Mouse (Mus musculus) heart, postnatal 14 days (tissue): Measurements from ENCODE around the gene Arsg. TPM values are rescaled to one million over a fixed set of nuclear protein-coding genes. Genes with fewer than 3 reads are reported as not detected.

Experiments used
- DNase-seq, 2 experiments: peaks; one replicate each; pipeline ENCODE4 v3.0.0; 2021 to 2022
- intact Hi-C: fragments of 180-260 bp; cut with DNase I; formaldehyde crosslinking; loops from one replicate; pipeline ENCODE4 v1.15.1; 2025
- long read RNA-seq, 2 experiments: library from polyadenylated mRNA; stranded (forward); transcript quantifications; one replicate each; pipeline ENCODE4 v2.0.0; 2021
- total RNA-seq, 2 experiments: library from RNA; stranded (reverse); gene quantifications; 2 replicates each; pipeline ENCODE4 v1.2.3; 2021

The Arsg gene
- total RNA-seq = 1 to 10 TPM; 2.7 to 2.8 TPM
- long read RNA-seq, experiment 1, partial matches to known transcripts = 0 of 5 reads
- long read RNA-seq, experiment 1, other reads (novel, unspliced or antisense) = 5 of 5 reads
- long read RNA-seq, experiment 2, partial matches to known transcripts = 0 of 4 reads
- long read RNA-seq, experiment 2, other reads (novel, unspliced or antisense) = 4 of 4 reads

GRCm38 (mm10) chr11:109473171-109474085 is at the start of gene Arsg, which contains the start of gene Slc16a6:
Arsg (plus strand) TSS chr11:109473374.
Slc16a6 (minus strand) TSS chr11:109473598.
- intact Hi-C loops = loop anchor here (5.0 kb wide), 1 partner anchor 89 kb away; no protein-coding TSS in a partner anchor
- DNase-seq = peak; percentile 76 to 85

- DNase-seq = peak; percentile 99
- intact Hi-C loops = loop anchor here (1.0 kb wide), 2 partner anchors 62 to 94 kb away; no protein-coding TSS in a partner anchor
These were observed 47.5 kb upstream of the Arsg start, which contains the start of gene Amz2 for GRCm38 (mm10) chr11:109425392-109426271. Amz2 (plus strand) TSS chr11:109425946.

- no peak for DNase-seq
- intact Hi-C loops = no loop called here
These were observed 46.9 kb upstream of the Arsg start for GRCm38 (mm10) chr11:109426272-109426586.

GRCm38 (mm10) chr11:109427353-109427752 is 45.8 kb upstream of the Arsg start:
- intact Hi-C loops = no loop called here
- no peak for DNase-seq

- DNase-seq = no peak
These were observed 38.9 kb upstream of the Arsg start for GRCm38 (mm10) chr11:109434233-109434798.

GRCm38 (mm10) chr11:109436889-109437288 is 36.3 kb upstream of the Arsg start:
- DNase-seq = no peak
- intact Hi-C loops = no loop called here

More at GRCm38 (mm10) chr11:109434233-109434798, 38.9 kb upstream of the Arsg start:
- intact Hi-C loops = no loop called here

- no peak for DNase-seq
- intact Hi-C loops = no loop called here
These were observed 34.0 kb upstream of the Arsg start for GRCm38 (mm10) chr11:109439209-109439608.

GRCm38 (mm10) chr11:109439829-109440340 is 33.3 kb upstream of the Arsg start:
- intact Hi-C loops = loop anchor here (5.0 kb wide), 1 partner anchor 198 kb away; no protein-coding TSS in a partner anchor
- peak; percentile 81 to 84 for DNase-seq

GRCm38 (mm10) chr11:109440641-109441040 is 32.5 kb upstream of the Arsg start:
- no peak for DNase-seq
- intact Hi-C loops = loop anchor here (5.0 kb wide), 1 partner anchor 198 kb away; no protein-coding TSS in a partner anchor

GRCm38 (mm10) chr11:109441119-109441518 is 32.1 kb upstream of the Arsg start:
- intact Hi-C loops = loop anchor here (5.0 kb wide), 1 partner anchor 199 kb away; no protein-coding TSS in a partner anchor
- DNase-seq = peak in 1 of 2 experiments; percentile 57

- DNase-seq = no peak
- intact Hi-C loops = loop anchor here (5.0 kb wide), 1 partner anchor 200 kb away; no protein-coding TSS in a partner anchor
These were observed 30.9 kb upstream of the Arsg start for GRCm38 (mm10) chr11:109442166-109442730.

- intact Hi-C loops = loop anchor here (5.0 kb wide), 1 partner anchor 201 kb away; no protein-coding TSS in a partner anchor
- DNase-seq = no peak
These were observed 29.5 kb upstream of the Arsg start for GRCm38 (mm10) chr11:109443468-109444263.

- intact Hi-C loops = loop anchor here (5.0 kb wide), 1 partner anchor 202 kb away; no protein-coding TSS in a partner anchor
- peak in 1 of 2 experiments; percentile 43 for DNase-seq
These were observed 28.6 kb upstream of the Arsg start for GRCm38 (mm10) chr11:109444600-109444999.

GRCm38 (mm10) chr11:109445438-109446035 is 27.6 kb upstream of the Arsg start:
- intact Hi-C loops = loop anchor here (1.0 to 5.0 kb wide), 3 partner anchors 112 to 415 kb away; no protein-coding TSS in a partner anchor
- peak in 1 of 2 experiments; percentile 41 for DNase-seq

GRCm38 (mm10) chr11:109451169-109451568 is 22.0 kb upstream of the Arsg start:
- intact Hi-C loops = no loop called here
- DNase-seq = no peak

GRCm38 (mm10) chr11:109456261-109456660 is 16.9 kb upstream of the Arsg start:
- intact Hi-C loops = no loop called here
- no peak for DNase-seq

- no peak for DNase-seq
- intact Hi-C loops = no loop called here
These were observed 15.0 kb upstream of the Arsg start for GRCm38 (mm10) chr11:109458165-109458564.

GRCm38 (mm10) chr11:109460586-109460985 is 12.6 kb upstream of the Arsg start:
- peak in 1 of 2 experiments; percentile 39 for DNase-seq
- intact Hi-C loops = no loop called here
